Mouse (Mus musculus): ENCODE measurements around the gene Fam71a. TPM values are rescaled to one million over a fixed set of nuclear protein-coding genes. Genes with fewer than 3 reads are reported as not detected.

The Fam71a gene
- polyA plus RNA-seq, 1 experiment from 2014 or later = not detected

GRCm38 (mm10) chr1:191183163-191184065, 18.8 kb upstream of the Fam71a start:
- ATAC-seq = peak; percentile 89
- Histone ChIP-seq H3K4me3 (ENCODE audit: low read length) (peak overlapping the region; percentile 57), H3K9ac (ENCODE audit: low read depth, low read length) (peak overlapping the region; percentile 69), H3K4me2 (ENCODE audit: low read depth, low read length) (peak overlapping the region; percentile 81), H3K27me3 (replicated peaks; ENCODE audit: control insufficient read depth, insufficient read depth, low read length) (peaks cover 31% of the 10 kb centered on the region), H3K27ac (ENCODE audit: low read length) (peak overlapping the region; percentile 53), H3K4me1 (ENCODE audit: control insufficient read depth, insufficient read depth, low read length) (peaks cover 59% of the 10 kb centered on the region), H3K9me3 (ENCODE audit: control insufficient read depth, low read length) (no peaks in the 10 kb centered on the region), H3K36me3 (ENCODE audit: control insufficient read depth, insufficient read depth, low read length) (no peaks in the 10 kb centered on the region)
- under 1% methylated on average over 67 of the region's 67 CpGs for WGBS

GRCm38 (mm10) chr1:191182431-191183162, 18.0 kb upstream of the Fam71a start:
- Histone ChIP-seq H3K4me1 (ENCODE audit: control insufficient read depth, insufficient read depth, low read length) (peaks cover 66% of the 10 kb centered on the region), H3K27ac (ENCODE audit: low read length) (peak overlapping the region; percentile 53), H3K9me3 (ENCODE audit: control insufficient read depth, low read length) (no peaks in the 10 kb centered on the region), H3K9ac (ENCODE audit: low read depth, low read length) (peak overlapping the region; percentile 69), H3K4me3 (ENCODE audit: low read length) (peak overlapping the region; percentile 57), H3K27me3 (replicated peaks; ENCODE audit: control insufficient read depth, insufficient read depth, low read length) (peaks cover 26% of the 10 kb centered on the region), H3K36me3 (ENCODE audit: control insufficient read depth, insufficient read depth, low read length) (no peaks in the 10 kb centered on the region), H3K4me2 (ENCODE audit: low read depth, low read length) (peak overlapping the region; percentile 81)
- ATAC-seq = peak; percentile 14
- under 1% methylated on average over 61 of the region's 61 CpGs for WGBS

- H3K4me2 ChIP-seq (ENCODE audit: low read depth, low read length) = peak overlapping the region; percentile 81
- H3K9me3 ChIP-seq (ENCODE audit: control insufficient read depth, low read length) = no peaks in the 10 kb centered on the region
- peaks cover 17% of the 10 kb centered on the region for H3K27me3 ChIP-seq (replicated peaks; ENCODE audit: control insufficient read depth, insufficient read depth, low read length)
- H3K36me3 ChIP-seq (ENCODE audit: control insufficient read depth, insufficient read depth, low read length) = no peaks in the 10 kb centered on the region
- peak overlapping the region; percentile 11; the same call in 1 of the 2 replicates for H3K4me3 ChIP-seq (ENCODE audit: low read length)
- no peak overlapping the region for H3K9ac ChIP-seq (ENCODE audit: low read depth, low read length)
- H3K27ac ChIP-seq (ENCODE audit: low read length) = no peak overlapping the region
- 50% methylated on average over 12 of the region's 12 CpGs for WGBS
- ATAC-seq = no peak
- peaks cover 72% of the 10 kb centered on the region for H3K4me1 ChIP-seq (ENCODE audit: control insufficient read depth, insufficient read depth, low read length)
Measured at GRCm38 (mm10) chr1:191181469-191182259, 17.0 kb upstream of the Fam71a start.

GRCm38 (mm10) chr1:191180397-191180796, 15.8 kb upstream of the Fam71a start:
- 54% methylated on average over 4 of the region's 4 CpGs for WGBS
- peaks cover 12% of the 10 kb centered on the region; the same call in 1 of the 2 replicates for H3K27me3 ChIP-seq (replicated peaks; ENCODE audit: control insufficient read depth, insufficient read depth, low read length)

GRCm38 (mm10) chr1:191179846-191180245, 15.2 kb upstream of the Fam71a start:
- no peak overlapping the region for H3K9ac ChIP-seq (ENCODE audit: low read depth, low read length)

More at GRCm38 (mm10) chr1:191180397-191180796, 15.8 kb upstream of the Fam71a start:
- Histone ChIP-seq H3K4me1 (ENCODE audit: control insufficient read depth, insufficient read depth, low read length) (peaks cover 61% of the 10 kb centered on the region), H3K36me3 (ENCODE audit: control insufficient read depth, insufficient read depth, low read length) (no peaks in the 10 kb centered on the region), H3K4me3 (ENCODE audit: low read length) (no peak overlapping the region), H3K4me2 (ENCODE audit: low read depth, low read length) (0 out of 2 replicates have a peak overlapping the region, but pooled peaks have one; percentile 17), H3K9me3 (ENCODE audit: control insufficient read depth, low read length) (no peaks in the 10 kb centered on the region), H3K9ac (ENCODE audit: low read depth, low read length) (no peak overlapping the region), H3K27ac (ENCODE audit: low read length) (no peak overlapping the region; the same call in 1 of the 2 replicates)
- no peak for ATAC-seq

GRCm38 (mm10) chr1:191178511-191179188, 14.0 kb upstream of the Fam71a start:
- H3K4me3 ChIP-seq (ENCODE audit: low read length) = no peak overlapping the region
- H3K27me3 ChIP-seq (replicated peaks; ENCODE audit: control insufficient read depth, insufficient read depth, low read length) = no peaks in the 10 kb centered on the region
- no peak for ATAC-seq
- no peaks in the 10 kb centered on the region for H3K36me3 ChIP-seq (ENCODE audit: control insufficient read depth, insufficient read depth, low read length)
- H3K4me1 ChIP-seq (ENCODE audit: control insufficient read depth, insufficient read depth, low read length) = peaks cover 47% of the 10 kb centered on the region
- peak overlapping the region; percentile 10; the same call in 1 of the 2 replicates for H3K4me2 ChIP-seq (ENCODE audit: low read depth, low read length)
- peak overlapping the region; percentile 16 for H3K27ac ChIP-seq (ENCODE audit: low read length)
- H3K9ac ChIP-seq (ENCODE audit: low read depth, low read length) = no peak overlapping the region
- no peaks in the 10 kb centered on the region for H3K9me3 ChIP-seq (ENCODE audit: control insufficient read depth, low read length)
- 29% methylated on average over 15 of the region's 15 CpGs for WGBS

More at GRCm38 (mm10) chr1:191179846-191180245, 15.2 kb upstream of the Fam71a start:
- peak overlapping the region; percentile 17; the same call in 1 of the 2 replicates for H3K4me2 ChIP-seq (ENCODE audit: low read depth, low read length)
- peaks cover 59% of the 10 kb centered on the region for H3K4me1 ChIP-seq (ENCODE audit: control insufficient read depth, insufficient read depth, low read length)
- H3K27ac ChIP-seq (ENCODE audit: low read length) = peak overlapping the region; percentile 53; the same call in 1 of the 2 replicates
- no peak overlapping the region for H3K4me3 ChIP-seq (ENCODE audit: low read length)
- H3K27me3 ChIP-seq (replicated peaks; ENCODE audit: control insufficient read depth, insufficient read depth, low read length) = peaks cover 8% of the 10 kb centered on the region; the same call in 1 of the 2 replicates
- no peak for ATAC-seq
- H3K36me3 ChIP-seq (ENCODE audit: control insufficient read depth, insufficient read depth, low read length) = no peaks in the 10 kb centered on the region
- 22% methylated on average over 2 of the region's 2 CpGs for WGBS
- H3K9me3 ChIP-seq (ENCODE audit: control insufficient read depth, low read length) = no peaks in the 10 kb centered on the region

GRCm38 (mm10) chr1:191176887-191177286, 12.3 kb upstream of the Fam71a start:
- WGBS = 61% methylated on average over 7 of the region's 7 CpGs

GRCm38 (mm10) chr1:191172487-191172886, 7.9 kb upstream of the Fam71a start:
- no peak for ATAC-seq
- Histone ChIP-seq H3K4me3 (ENCODE audit: low read length) (no peak overlapping the region), H3K4me2 (ENCODE audit: low read depth, low read length) (no peak overlapping the region), H3K9ac (ENCODE audit: low read depth, low read length) (no peak overlapping the region), H3K27me3 (replicated peaks; ENCODE audit: control insufficient read depth, insufficient read depth, low read length) (no peaks in the 10 kb centered on the region), H3K36me3 (ENCODE audit: control insufficient read depth, insufficient read depth, low read length) (no peaks in the 10 kb centered on the region), H3K4me1 (ENCODE audit: control insufficient read depth, insufficient read depth, low read length) (peaks cover 5% of the 10 kb centered on the region), H3K9me3 (ENCODE audit: control insufficient read depth, low read length) (no peaks in the 10 kb centered on the region), H3K27ac (ENCODE audit: low read length) (no peak overlapping the region)
- 13% methylated on average over 6 of the region's 6 CpGs for WGBS

More at GRCm38 (mm10) chr1:191176887-191177286, 12.3 kb upstream of the Fam71a start:
- Histone ChIP-seq H3K4me2 (ENCODE audit: low read depth, low read length) (no peak overlapping the region), H3K36me3 (ENCODE audit: control insufficient read depth, insufficient read depth, low read length) (no peaks in the 10 kb centered on the region), H3K9ac (ENCODE audit: low read depth, low read length) (no peak overlapping the region), H3K4me1 (ENCODE audit: control insufficient read depth, insufficient read depth, low read length) (peaks cover 44% of the 10 kb centered on the region), H3K27me3 (replicated peaks; ENCODE audit: control insufficient read depth, insufficient read depth, low read length) (no peaks in the 10 kb centered on the region), H3K9me3 (ENCODE audit: control insufficient read depth, low read length) (no peaks in the 10 kb centered on the region), H3K27ac (ENCODE audit: low read length) (peak overlapping the region; percentile 23; the same call in 1 of the 2 replicates), H3K4me3 (ENCODE audit: low read length) (no peak overlapping the region)
- ATAC-seq = peak; percentile 61
